Mouse (Mus musculus) adrenal gland, postnatal 14 days (tissue): Measurements from ENCODE around the gene Slc12a7. TPM values are rescaled to one million over a fixed set of nuclear protein-coding genes. Genes with fewer than 3 reads are reported as not detected.

ENCODE experiments used
- DNase-seq: peaks from one replicate; pipeline ENCODE4 v3.0.0; 2021; ENCODE audit warnings: mixed read lengths
- total RNA-seq: library from RNA; stranded (reverse); gene quantifications from 2 replicates; pipeline ENCODE4 v1.2.3, GENCODE M21; 2021

Slc12a7 gene
- total RNA-seq, 1 experiment from 2014 or later, result 32.3 TPM

GRCm38 (mm10) chr13:73763439-73764255 is 30.8 kb downstream of the Slc12a7 start:
- peak; percentile 97 for DNase-seq

- DNase-seq, result peak; percentile 58
Observed at GRCm38 (mm10) chr13:73764256-73764775, 31.4 kb downstream of the Slc12a7 start.

DNA sequence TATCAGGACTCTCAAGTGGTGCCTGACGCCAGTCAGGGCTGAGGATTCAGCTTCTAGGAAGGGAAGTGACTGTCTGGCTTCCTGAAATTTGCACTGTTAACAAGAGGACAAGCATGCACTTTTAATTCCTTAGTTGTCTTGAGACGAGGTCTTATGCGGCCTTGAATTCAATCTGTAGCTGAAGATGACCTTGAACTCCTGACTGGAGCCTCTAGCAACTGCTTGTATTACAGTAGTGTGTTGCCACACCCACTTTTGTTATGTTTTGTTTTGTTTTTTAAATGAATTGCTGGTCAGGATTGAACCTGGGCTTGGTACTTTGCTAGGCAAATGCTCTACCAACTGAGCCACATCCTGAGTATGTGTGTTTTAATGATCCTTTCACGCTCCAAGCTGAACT is 32.5 kb downstream of the Slc12a7 start:
- DNase-seq, result no peak

DNA sequence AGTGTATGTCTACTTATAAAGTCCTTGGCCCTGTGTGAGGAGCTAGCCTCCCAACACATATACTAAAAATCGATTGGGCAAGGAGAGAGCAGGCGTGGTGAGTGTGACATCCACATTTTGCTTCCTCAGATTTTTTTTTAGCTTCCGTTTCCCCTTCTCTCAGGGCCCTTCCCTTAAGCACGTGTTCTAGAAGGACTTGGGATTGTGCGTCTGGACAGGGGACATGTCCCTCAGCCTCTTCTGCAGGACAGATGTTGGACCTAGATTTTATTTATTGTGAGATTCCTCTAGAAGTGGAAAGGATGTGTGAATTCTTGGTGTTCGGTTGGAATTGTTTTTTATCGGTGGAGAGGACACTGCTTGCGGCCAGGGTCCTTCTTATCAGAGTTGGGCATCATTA is 34.3 kb downstream of the Slc12a7 start:
- DNase-seq, result no peak

GRCm38 (mm10) chr13:73767754-73768153 is 34.9 kb downstream of the Slc12a7 start:
- no peak for DNase-seq

DNA sequence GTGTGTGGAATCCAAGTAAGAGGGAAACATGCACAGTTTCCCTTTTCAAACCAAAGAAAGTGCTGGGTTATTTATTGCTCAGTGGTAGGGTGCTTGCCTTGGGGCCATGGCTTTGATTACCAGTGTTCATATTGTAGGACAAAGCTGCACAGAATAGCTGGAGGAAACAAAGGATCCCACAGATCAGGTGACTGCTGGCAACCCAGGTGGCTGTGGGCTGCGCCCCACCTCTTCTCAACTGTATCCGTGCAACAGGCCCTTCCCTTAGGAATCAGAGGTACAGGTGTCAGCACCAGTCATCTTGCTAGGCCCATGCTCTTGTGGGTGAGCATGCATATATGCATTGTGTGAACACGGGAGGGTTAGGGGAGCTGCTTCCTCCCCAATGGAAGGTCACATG is 35.4 kb downstream of the Slc12a7 start:
- DNase-seq, result no peak

DNA sequence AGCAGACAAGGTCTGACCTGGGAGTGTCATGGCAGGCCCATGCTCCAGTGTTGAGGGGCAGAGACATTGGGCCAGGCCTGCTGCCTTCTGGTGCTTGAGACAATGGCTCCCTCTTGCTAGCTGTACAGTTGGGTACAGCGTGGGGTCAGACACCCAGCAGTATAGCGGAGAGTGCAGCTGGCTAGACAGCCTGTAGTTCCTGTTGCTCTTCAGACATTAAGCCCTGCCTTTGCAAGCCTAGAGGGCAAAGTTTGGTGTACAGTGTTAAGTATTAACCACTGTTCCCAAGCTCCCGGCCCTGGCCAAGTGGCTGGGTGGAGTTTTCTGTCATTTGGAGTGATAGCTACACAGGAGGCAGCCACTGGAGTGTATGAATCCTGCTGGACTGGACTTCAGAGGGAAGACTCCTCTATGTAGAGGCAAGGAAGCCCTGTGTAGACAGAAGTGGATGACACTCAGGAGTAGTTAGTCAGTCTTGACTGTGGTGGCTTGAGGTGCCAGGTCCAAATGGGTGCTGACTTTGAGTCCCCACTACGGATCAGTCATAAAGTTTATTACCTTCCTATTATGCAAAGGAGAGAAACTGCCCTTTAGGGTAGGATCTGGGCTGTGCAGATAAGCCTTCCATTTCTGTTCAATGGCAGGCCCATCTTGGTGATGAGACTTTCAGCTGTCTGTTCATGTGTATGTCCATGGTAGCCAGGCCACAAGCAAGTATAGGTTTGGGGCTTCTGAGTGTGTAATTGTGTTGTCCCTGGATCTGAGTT is 37.2 kb downstream of the Slc12a7 start:
- DNase-seq, result no peak

GRCm38 (mm10) chr13:73771131-73771530 is 38.2 kb downstream of the Slc12a7 start:
- no peak for DNase-seq

GRCm38 (mm10) chr13:73772655-73773054 is 39.8 kb downstream of the Slc12a7 start:
- DNase-seq, result no peak

DNA sequence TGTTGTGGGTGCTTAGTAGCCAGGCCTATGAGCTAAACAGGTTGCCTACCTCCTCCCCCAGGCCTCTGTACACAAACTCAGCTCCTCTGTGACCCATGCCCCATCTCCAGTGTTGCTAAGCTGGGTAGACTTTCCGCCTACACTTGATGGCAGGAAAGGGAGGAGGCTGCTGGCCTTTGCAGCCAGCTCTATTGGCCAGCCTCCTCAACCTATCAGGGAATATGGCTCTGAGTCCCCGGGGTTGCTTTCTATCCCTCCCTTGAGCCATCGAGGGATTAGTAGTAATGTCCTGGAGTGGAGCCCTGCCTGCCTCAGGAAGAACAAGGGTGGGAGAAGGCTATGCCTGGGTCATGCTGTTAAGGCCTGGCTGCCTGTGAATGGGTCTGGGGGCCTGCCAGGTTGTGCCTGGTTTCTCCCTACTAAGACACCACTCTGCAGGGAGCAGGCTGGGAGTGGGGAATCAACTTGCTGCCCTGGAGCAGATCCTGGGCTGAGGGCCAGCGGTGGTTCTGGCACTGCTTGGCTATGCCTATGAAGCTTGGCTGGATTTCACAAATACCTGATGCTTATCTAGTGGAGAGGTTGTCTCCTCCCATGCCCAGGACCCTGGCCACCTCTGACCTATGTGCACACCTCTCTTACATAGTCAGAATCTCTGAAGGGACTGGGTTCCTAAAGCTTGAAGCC is 40.8 kb downstream of the Slc12a7 start:
- DNase-seq, result peak; percentile 75

- peak; percentile 61 for DNase-seq
Observed at GRCm38 (mm10) chr13:73775786-73776185, 42.9 kb downstream of the Slc12a7 start.

- no peak for DNase-seq
Observed at GRCm38 (mm10) chr13:73777578-73777977, 44.7 kb downstream of the Slc12a7 start.

DNA sequence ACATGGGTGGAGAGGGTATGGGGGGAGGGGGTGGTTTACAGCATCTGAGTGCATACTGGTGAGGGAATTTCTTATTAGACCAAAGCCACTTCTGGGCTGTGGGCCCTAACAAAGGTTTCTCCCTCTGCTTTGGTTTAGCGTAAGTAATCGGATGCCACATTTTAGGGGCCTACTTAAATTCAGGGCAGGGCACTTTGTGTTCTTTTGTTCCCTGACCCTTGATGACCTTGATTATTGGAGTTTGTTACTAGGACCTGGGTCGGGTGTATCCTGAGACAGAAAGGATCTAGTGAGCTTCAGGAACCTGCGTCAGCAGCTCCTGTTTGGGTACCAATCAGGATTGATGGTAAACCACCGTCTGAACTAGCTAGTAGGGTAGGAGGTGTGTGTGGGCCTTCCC is 49.6 kb downstream of the Slc12a7 start:
- no peak for DNase-seq

DNA sequence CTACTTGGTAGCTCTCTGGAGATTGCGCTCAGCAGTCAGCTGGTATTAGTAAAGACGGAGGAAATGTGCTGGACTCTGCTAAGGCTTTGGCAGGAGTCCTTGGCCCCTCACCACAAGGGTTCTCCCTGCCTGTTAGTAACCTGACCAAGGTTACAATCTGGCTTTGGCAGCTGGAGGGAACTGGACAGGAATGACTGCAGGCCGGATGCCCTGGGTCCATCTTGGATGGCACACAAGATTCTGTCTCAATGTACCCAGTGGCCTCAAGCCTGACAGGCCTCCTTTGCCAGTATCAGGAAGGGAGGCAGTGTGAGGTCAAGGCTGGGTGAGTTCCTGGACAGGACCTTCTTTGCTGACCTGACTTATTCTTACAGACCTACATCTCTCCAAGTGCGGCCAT is 59.3 kb downstream of the Slc12a7 start:
- peak; percentile 69 for DNase-seq

GRCm38 (mm10) chr13:73793171-73793570 is 60.3 kb downstream of the Slc12a7 start:
- DNase-seq, result no peak

DNA sequence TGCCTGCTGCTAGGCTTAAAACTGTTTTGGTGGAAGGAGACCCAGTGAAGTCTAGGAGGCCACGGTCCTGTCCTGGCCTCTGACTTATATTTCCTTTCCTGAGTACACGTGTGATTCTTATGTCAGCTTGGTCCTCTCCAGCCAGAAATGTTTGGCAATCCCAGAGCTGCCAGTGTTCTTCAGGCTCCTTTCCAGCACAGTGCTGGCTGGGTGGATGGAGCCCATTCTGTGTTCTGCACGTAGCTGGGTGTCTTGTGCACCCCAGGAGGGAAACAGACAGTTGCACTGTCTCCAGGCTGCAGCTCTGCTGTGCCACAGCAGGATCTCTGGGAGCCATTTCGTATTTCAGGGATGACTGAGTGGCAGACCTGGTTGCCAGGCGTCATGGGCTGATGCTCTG is 66.2 kb downstream of the Slc12a7 start:
- peak; percentile 27 for DNase-seq

GRCm38 (mm10) chr13:73803450-73804178 is 70.7 kb downstream of the Slc12a7 start:
- DNase-seq, result peak; percentile 85

- DNase-seq, result no peak
Observed at GRCm38 (mm10) chr13:73804914-73805313, 72.0 kb downstream of the Slc12a7 start.

GRCm38 (mm10) chr13:73812936-73813335 is 80.0 kb downstream of the Slc12a7 start:
- DNase-seq, result no peak

GRCm38 (mm10) chr13:73814181-73814580 is 81.3 kb downstream of the Slc12a7 start:
- DNase-seq, result no peak

DNA sequence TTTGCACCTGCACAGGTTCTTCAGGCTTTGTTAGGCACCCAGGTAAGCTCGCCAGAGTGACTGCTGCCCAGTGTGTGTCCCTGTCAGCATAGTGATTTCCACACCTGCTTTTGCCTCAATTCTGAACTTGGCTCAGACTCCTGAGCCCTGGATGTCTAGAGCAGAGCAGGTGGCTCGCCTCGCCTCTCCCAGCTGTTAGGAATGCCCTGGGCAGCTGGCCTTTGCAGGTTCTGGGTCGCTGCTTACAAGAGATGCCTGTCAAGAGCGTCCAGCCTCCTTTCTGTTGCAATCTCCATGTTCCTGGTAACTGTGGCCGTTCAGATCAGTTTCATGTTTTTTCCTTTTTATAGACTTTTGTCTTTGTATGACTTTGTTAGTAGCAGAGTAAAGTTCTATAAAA is 83.4 kb downstream of the Slc12a7 start:
- DNase-seq, result no peak

- no peak for DNase-seq
Observed at GRCm38 (mm10) chr13:73818921-73819320, 86.0 kb downstream of the Slc12a7 start.
